Mouse (Mus musculus) megakaryocyte, embryonic 14.5 days (primary cell): ENCODE measurements around the gene Islr2.

ENCODE experiments used
- FLI1 ChIP-seq: IDR thresholded peaks from 2 replicates; pipeline ENCODE4 v1.6.1; 2012; ENCODE audit warnings: low read length, inconsistent platforms, mixed read lengths
- GATA1 ChIP-seq: IDR thresholded peaks from 3 replicates; pipeline ENCODE4 v1.6.1; 2012; ENCODE audit warnings: mixed read lengths, low read length, inconsistent platforms, borderline replicate concordance

DNA sequence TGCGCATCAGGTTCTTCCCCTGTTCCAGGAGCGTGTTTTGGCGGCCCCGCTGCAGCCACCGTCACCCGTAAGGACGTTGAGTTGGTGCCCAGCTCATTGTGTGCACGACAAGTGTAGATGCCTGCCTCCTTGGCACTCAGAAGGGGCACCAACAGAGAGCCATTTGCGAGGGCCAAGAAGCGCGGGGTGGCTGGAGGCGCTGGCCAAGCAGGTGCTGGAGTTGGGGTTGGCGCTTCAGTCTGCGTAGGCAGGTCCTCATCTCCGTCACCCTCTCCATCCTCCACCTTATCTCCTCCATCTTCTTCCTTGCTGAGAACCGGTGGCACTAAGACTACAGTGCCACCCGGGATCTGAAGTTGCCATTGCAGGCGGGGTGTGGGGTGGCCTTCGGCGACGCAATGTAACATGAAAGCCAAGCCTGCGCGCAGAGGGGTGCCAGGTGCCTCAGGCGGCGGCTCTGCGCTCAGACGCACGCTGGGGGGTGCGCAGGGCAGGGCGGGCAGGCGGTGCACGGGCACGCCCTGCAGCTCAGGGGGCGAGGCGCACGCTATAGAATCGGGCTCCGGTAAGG, 5.2 kb downstream of the Islr2 start:
- no peak for TF ChIP-seq GATA1
- TF ChIP-seq FLI1, result no peak
